Mouse (Mus musculus) lung, postnatal 0 days (tissue): ENCODE measurements around the gene Esrrg.

Experiments
- CTCF ChIP-seq: IDR thresholded peaks from 2 replicates; pipeline ENCODE4 v1.5.1; 2016; ENCODE audit warnings: antibody characterized with exemption, mild to moderate bottlenecking
- EP300 ChIP-seq: IDR thresholded peaks from 2 replicates; pipeline ENCODE4 v1.6.1; 2016; ENCODE audit warnings: antibody characterized with exemption, mild to moderate bottlenecking, control low read depth

GRCm38 (mm10) chr1:188260259-188261107 lies 651.9 kb downstream of the Esrrg start:
- no peak for TF ChIP-seq CTCF
- no peak for TF ChIP-seq EP300
